Mouse (Mus musculus): ENCODE measurements at regions not wholly inside any gene's neighbourhood (a gene's known extent, or its start where the extent isn't known, plus 50 kb on each side); places are given as distances from the start of the nearest gene placed in this dataset.

DNA sequence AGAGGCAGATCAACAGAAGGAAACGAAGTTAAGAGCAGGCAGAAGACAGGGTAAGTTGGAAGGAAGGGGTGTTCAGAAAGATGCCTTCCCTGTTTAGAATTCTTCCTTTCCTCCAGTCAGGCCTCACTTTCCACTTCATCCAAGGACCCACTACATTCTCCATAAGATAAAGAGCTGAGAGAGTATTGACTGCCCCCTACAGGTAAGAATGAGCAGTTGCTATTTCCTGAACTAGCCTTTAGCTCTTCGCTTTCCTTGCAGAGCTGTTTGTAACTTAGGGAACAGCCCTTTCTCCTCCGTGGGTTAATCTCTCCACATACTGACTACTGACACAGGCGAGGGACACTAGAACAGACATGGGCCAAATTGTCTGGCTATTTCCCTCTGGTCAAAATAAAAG, 273.1 kb downstream of the Atp23 start:
- H3K9me3 ChIP-seq (replicated peaks), result no peaks in the 10 kb centered on the region
- ATAC-seq (ENCODE audit: insufficient number of reproducible peaks, low FRiP score, low TSS enrichment, low read depth), result no peak
- WGBS, result 41% methylated on average over 4 of the region's 4 CpGs
- no peak overlapping the region for H3K4me3 ChIP-seq (replicated peaks)
- H3K27ac ChIP-seq (replicated peaks), result no peak overlapping the region
- no peak overlapping the region for H3K4me2 ChIP-seq (replicated peaks)
- H3K36me3 ChIP-seq, result no peaks in the 10 kb centered on the region
- H3K27me3 ChIP-seq, result no peaks in the 10 kb centered on the region
- H3K9ac ChIP-seq, result no peak overlapping the region
- H3K4me1 ChIP-seq, result no peaks in the 10 kb centered on the region

DNA sequence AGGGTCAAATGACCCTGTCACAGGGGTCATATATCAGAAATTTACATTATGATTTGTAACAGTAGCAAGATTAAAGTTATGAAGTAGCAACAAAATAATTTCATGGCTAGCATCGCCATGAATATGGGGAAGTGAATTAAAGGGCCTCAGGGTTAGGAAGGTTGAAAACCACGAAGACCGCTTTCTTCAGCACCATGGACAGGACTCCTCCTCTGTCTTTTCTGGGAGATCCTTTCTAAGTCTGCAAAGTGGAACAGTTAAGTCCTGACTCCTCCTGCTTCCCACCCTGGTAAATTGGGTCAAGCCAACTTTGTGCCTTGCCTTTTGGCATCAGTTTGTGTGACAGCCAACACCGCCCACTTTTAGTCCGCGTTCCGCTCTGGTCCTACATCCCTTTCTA, 275.7 kb downstream of the Atp23 start:
- no peaks in the 10 kb centered on the region for H3K27me3 ChIP-seq
- H3K27ac ChIP-seq (replicated peaks), result no peak overlapping the region
- no peak overlapping the region for H3K4me2 ChIP-seq (replicated peaks)
- no peak for ATAC-seq (ENCODE audit: insufficient number of reproducible peaks, low FRiP score, low TSS enrichment, low read depth)
- no peak overlapping the region for H3K9ac ChIP-seq
- H3K36me3 ChIP-seq, result no peaks in the 10 kb centered on the region
- no peaks in the 10 kb centered on the region for H3K9me3 ChIP-seq (replicated peaks)
- WGBS, result 49% methylated on average over 7 of the region's 7 CpGs
- no peaks in the 10 kb centered on the region for H3K4me1 ChIP-seq
- no peak overlapping the region for H3K4me3 ChIP-seq (replicated peaks)

DNA sequence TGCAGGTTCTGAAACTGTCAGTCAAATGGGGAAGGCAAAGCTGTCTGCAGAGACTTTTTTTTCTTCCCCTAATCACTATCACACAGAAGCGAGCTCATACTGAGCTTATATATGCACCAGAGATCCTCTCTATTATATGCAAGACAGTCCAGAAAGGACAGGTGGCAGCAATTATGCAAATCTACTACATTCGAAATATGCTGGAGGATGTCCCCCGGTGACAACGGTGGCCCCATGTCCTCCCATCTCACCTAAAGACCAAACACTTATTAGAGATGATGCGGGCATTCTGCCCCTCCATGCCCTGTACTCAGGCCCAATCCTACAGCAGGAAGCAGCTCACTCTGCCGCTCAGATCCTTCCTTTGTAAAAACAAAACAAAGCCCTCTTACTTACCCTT, 280.4 kb downstream of the Atp23 start:
- Histone ChIP-seq H3K27ac (replicated peaks) (no peak overlapping the region), H3K27me3 (no peaks in the 10 kb centered on the region), H3K36me3 (no peaks in the 10 kb centered on the region), H3K4me1 (no peaks in the 10 kb centered on the region), H3K4me3 (replicated peaks) (no peak overlapping the region), H3K9me3 (replicated peaks) (no peaks in the 10 kb centered on the region), H3K4me2 (replicated peaks) (no peak overlapping the region), H3K9ac (no peak overlapping the region)
- no peak for ATAC-seq (ENCODE audit: insufficient number of reproducible peaks, low FRiP score, low TSS enrichment, low read depth)
- 60% methylated on average over 6 of the region's 6 CpGs for WGBS

DNA sequence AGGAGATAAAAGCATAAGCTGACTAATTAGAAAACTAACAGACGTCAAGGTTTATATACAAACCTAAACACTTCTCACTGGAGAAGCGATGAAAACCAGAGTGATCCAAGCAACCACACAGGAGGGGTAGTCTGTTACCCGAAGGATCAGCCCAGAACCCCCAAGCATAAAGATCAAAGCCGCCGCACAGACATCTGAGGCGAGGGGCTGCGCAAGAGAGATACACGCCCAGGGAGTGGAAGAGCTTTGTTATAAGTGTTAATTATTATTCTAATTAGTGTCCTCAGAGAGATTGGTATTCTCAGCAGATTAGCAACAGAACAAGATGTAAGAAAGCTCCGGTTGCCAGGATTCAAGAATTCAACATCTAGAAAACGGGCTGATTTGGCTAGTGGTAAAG, 281.2 kb downstream of the Atp23 start:
- Histone ChIP-seq H3K27me3 (no peaks in the 10 kb centered on the region), H3K9me3 (replicated peaks) (no peaks in the 10 kb centered on the region), H3K4me1 (no peaks in the 10 kb centered on the region), H3K9ac (no peak overlapping the region), H3K27ac (replicated peaks) (no peak overlapping the region), H3K4me3 (replicated peaks) (no peak overlapping the region), H3K36me3 (no peaks in the 10 kb centered on the region), H3K4me2 (replicated peaks) (no peak overlapping the region)
- no peak for ATAC-seq (ENCODE audit: insufficient number of reproducible peaks, low FRiP score, low TSS enrichment, low read depth)
- WGBS, result 49% methylated on average over 10 of the region's 10 CpGs

DNA sequence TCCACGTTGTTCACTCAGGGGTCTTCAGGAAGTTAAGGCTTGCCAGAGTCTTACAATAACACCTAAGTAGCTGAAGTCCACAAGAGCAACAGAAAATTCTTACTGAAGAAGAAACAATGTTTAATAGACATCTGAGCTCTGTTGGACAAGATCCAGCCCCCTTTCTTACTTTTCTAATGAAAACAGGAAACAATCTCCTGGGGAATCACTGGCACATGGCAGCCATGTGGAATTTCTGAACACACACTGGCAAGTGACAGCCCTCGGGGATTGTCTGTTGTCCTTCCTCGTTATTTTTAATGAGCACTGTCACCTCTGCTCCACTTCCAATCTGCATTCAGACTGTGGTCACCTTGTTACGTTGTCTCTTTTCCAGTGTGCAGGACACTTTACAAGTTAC, 288.9 kb downstream of the Atp23 start:
- Histone ChIP-seq H3K4me2 (replicated peaks) (no peak overlapping the region), H3K4me1 (no peaks in the 10 kb centered on the region), H3K27ac (replicated peaks) (no peak overlapping the region), H3K9me3 (replicated peaks) (no peaks in the 10 kb centered on the region), H3K36me3 (no peaks in the 10 kb centered on the region), H3K27me3 (no peaks in the 10 kb centered on the region), H3K9ac (no peak overlapping the region), H3K4me3 (replicated peaks) (no peak overlapping the region)
- ATAC-seq (ENCODE audit: insufficient number of reproducible peaks, low FRiP score, low TSS enrichment, low read depth), result no peak
- 33% methylated on average over 4 of the region's 4 CpGs for WGBS

DNA sequence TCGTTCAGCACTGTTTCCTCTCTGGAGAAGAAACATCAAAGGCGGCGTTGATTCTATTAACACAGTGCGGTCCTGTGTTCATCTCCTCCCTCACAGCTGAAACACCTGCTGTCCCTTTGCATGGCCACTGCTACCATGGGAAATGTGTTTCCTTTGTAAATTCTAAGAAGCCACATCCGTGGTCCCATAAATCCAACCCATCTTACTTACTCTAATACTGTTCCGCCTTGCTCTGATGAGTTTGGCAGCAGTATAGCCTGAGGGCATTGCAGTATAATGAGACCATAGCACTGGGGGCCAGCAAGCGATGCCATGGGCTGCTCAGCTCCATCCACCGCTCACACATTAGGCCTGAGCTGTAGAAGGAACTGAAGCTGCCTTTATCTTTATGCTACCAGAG, 290.6 kb downstream of the Atp23 start:
- Histone ChIP-seq H3K4me3 (replicated peaks) (no peak overlapping the region), H3K36me3 (no peaks in the 10 kb centered on the region), H3K27ac (replicated peaks) (no peak overlapping the region), H3K9ac (no peak overlapping the region), H3K4me2 (replicated peaks) (no peak overlapping the region), H3K4me1 (no peaks in the 10 kb centered on the region), H3K9me3 (replicated peaks) (no peaks in the 10 kb centered on the region), H3K27me3 (no peaks in the 10 kb centered on the region)
- 76% methylated on average over 8 of the region's 8 CpGs for WGBS
- ATAC-seq (ENCODE audit: insufficient number of reproducible peaks, low FRiP score, low TSS enrichment, low read depth), result no peak

DNA sequence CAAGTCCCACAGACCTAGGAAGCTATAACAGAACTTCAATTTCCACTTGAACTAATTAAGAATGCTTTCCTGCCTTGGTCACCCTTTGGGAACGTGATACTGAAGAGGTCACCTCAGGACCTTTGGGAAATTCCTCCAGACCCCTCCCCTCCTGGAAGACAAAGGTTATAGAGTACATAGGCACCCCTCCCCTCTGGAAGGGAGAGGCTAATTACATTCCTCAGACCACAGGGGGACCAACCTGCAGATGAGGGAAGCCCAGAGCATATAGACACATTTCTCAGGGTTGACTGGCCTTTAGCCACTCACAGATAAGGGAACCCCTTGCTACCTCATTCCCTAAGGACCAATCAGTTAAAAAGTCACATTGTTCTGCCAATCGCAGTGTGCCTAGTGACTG, 301.5 kb downstream of the Atp23 start:
- H3K27me3 ChIP-seq, result no peaks in the 10 kb centered on the region
- H3K36me3 ChIP-seq, result no peaks in the 10 kb centered on the region
- no peak overlapping the region for H3K4me2 ChIP-seq (replicated peaks)
- no peak overlapping the region for H3K4me3 ChIP-seq (replicated peaks)
- H3K27ac ChIP-seq (replicated peaks), result no peak overlapping the region
- no peaks in the 10 kb centered on the region for H3K4me1 ChIP-seq
- H3K9ac ChIP-seq, result no peak overlapping the region
- no peak for ATAC-seq (ENCODE audit: insufficient number of reproducible peaks, low FRiP score, low TSS enrichment, low read depth)
- 72% methylated on average over 2 of the region's 2 CpGs for WGBS
- H3K9me3 ChIP-seq (replicated peaks), result no peaks in the 10 kb centered on the region

DNA sequence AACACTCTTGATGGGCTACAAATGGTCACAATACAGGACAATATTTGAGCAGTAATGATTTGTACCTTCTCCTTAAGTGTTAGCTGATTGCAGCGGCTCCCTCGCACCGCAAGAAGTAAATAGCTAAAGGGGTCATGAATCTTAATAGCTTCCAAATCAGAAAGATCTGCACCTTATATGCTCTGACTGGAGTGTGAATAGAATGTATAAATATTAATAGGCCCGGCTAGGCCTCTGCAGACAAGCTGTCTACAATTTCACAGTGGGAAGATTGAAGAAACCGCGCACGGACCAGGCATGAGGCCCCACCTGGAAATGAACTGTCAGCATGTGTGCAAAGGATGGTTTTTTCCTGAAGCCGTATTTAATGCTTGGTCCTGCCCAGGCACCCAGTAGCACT, 333.0 kb downstream of the Atp23 start:
- no peaks in the 10 kb centered on the region for H3K9me3 ChIP-seq (replicated peaks)
- ATAC-seq (ENCODE audit: insufficient number of reproducible peaks, low FRiP score, low TSS enrichment, low read depth), result no peak
- WGBS, result 79% methylated on average over 8 of the region's 8 CpGs
- no peaks in the 10 kb centered on the region for H3K36me3 ChIP-seq
- H3K27ac ChIP-seq (replicated peaks), result no peak overlapping the region
- no peak overlapping the region for H3K4me3 ChIP-seq (replicated peaks)
- no peak overlapping the region for H3K9ac ChIP-seq
- H3K4me1 ChIP-seq, result no peaks in the 10 kb centered on the region
- H3K4me2 ChIP-seq (replicated peaks), result no peak overlapping the region
- H3K27me3 ChIP-seq, result no peaks in the 10 kb centered on the region

DNA sequence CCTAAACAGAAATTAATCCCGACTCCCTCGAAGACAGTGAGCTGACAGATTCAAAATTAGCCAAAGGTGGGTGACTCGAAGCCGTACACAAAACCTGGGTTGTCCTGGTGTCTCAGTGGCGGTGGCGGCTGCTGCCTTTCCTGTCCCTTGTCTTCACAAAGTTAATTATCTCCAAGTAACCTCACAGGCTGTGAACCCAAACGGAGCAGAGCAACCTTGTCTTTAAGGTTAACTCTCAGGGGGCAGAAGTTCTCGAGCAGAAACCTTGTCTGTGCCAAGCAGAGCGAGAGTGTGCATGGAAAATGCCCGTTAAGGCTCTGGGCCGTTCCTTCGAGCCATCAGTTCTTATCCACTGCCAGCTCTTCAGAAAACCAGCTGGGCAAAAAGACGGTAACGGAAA, 335.8 kb downstream of the Atp23 start:
- Histone ChIP-seq H3K4me3 (replicated peaks) (no peak overlapping the region), H3K36me3 (no peaks in the 10 kb centered on the region), H3K4me1 (no peaks in the 10 kb centered on the region), H3K9ac (no peak overlapping the region), H3K27me3 (no peaks in the 10 kb centered on the region), H3K9me3 (replicated peaks) (no peaks in the 10 kb centered on the region), H3K27ac (replicated peaks) (no peak overlapping the region), H3K4me2 (replicated peaks) (no peak overlapping the region)
- no peak for ATAC-seq (ENCODE audit: insufficient number of reproducible peaks, low FRiP score, low TSS enrichment, low read depth)
- 51% methylated on average over 14 of the region's 14 CpGs for WGBS

DNA sequence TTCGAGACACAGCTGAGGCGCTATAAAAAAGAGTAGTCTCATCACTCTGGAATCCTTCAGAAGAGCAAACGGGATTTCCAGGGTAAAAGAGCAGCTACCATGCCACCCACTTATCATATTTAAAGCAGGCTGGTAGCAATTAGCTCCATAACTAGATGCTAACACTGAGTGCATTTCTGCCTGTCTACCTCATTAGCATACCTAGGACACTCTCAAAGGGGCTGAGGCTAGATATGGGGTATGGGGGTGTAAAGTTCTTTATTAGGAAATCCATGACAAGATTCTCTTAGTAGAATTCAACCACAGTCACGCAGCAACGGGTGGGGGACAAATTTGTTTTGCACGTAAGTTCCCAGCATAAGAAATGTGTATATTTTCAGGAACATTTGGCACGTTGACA, 346.1 kb downstream of the Atp23 start:
- H3K4me2 ChIP-seq (replicated peaks), result no peak overlapping the region
- no peak overlapping the region for H3K9ac ChIP-seq
- H3K4me3 ChIP-seq (replicated peaks), result no peak overlapping the region
- no peak for ATAC-seq (ENCODE audit: insufficient number of reproducible peaks, low FRiP score, low TSS enrichment, low read depth)
- no peaks in the 10 kb centered on the region for H3K4me1 ChIP-seq
- no peaks in the 10 kb centered on the region for H3K36me3 ChIP-seq
- H3K27me3 ChIP-seq, result no peaks in the 10 kb centered on the region
- H3K9me3 ChIP-seq (replicated peaks), result no peaks in the 10 kb centered on the region
- H3K27ac ChIP-seq (replicated peaks), result no peak overlapping the region
- WGBS, result 72% methylated on average over 7 of the region's 7 CpGs

DNA sequence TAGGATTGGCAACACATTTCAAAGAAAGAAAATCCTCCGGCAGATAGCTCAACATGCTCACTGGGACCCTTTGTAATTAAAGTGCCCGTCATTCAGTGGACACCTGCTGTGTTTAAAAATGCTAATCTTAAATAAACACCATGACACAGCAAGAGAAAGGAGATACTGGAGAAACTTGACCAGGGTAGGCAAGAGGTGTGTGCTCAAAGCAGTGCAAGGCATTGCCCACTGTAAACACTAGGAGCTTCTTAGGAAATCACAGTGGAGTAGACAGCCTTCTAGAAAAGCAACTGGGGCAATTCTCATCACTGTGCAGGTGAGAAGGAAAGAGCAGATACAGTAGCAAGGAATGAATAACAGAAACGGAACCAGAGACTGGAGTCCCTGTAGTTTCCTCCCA, 369.2 kb downstream of the Atp23 start:
- Histone ChIP-seq H3K27ac (replicated peaks) (no peak overlapping the region), H3K4me3 (replicated peaks) (no peak overlapping the region), H3K27me3 (no peaks in the 10 kb centered on the region), H3K4me1 (no peaks in the 10 kb centered on the region), H3K9ac (no peak overlapping the region), H3K36me3 (no peaks in the 10 kb centered on the region), H3K4me2 (replicated peaks) (no peak overlapping the region), H3K9me3 (replicated peaks) (no peaks in the 10 kb centered on the region)
- 49% methylated on average over 3 of the region's 3 CpGs for WGBS
- no peak for ATAC-seq (ENCODE audit: insufficient number of reproducible peaks, low FRiP score, low TSS enrichment, low read depth)

DNA sequence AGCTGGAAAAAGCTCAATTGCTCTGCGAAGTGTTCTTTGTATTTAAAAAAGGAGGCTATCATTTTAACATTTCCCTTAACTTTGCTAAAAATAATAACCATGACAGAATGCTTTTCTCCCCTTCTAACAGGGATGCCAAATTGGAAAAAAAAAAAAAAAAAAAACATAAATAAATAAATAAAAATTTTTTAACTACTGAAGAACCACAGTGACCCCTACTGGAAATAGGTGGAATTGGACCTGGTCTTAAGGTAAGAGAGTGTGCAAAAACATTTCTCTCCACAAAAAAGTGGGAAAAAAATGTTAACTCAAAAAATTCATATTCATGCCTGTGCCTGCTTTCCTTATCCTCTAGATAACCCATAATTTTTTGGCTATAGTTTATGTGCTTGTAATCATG, 369.8 kb downstream of the Atp23 start:
- H3K27me3 ChIP-seq, result no peaks in the 10 kb centered on the region
- ATAC-seq (ENCODE audit: insufficient number of reproducible peaks, low FRiP score, low TSS enrichment, low read depth), result no peak
- H3K4me3 ChIP-seq (replicated peaks), result no peak overlapping the region
- H3K4me1 ChIP-seq, result no peaks in the 10 kb centered on the region
- 19% methylated on average over 1 of the region's 1 CpGs for WGBS
- no peak overlapping the region for H3K4me2 ChIP-seq (replicated peaks)
- H3K36me3 ChIP-seq, result no peaks in the 10 kb centered on the region
- no peak overlapping the region for H3K9ac ChIP-seq
- H3K27ac ChIP-seq (replicated peaks), result no peak overlapping the region
- H3K9me3 ChIP-seq (replicated peaks), result no peaks in the 10 kb centered on the region

DNA sequence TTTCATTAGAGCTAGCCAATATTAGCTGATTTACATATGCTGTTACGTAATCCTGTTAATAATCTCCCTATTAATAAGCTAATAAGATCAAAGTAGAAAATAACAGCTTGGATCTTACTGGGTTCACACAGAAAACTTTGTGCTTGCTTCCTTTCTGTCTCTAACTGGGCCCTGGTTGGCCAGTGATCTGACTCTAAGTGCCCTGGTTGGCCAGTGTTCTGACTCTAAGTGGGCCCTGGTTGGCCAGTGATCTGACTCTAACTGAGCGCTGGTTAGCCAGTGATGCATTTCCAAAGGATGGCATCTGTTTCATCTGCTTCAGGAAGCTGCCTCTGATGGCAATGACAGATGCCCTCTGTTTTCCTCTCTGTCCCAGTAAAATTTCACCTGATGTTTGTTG, 372.4 kb downstream of the Atp23 start:
- WGBS, result 97% methylated on average over 2 of the region's 2 CpGs
- ATAC-seq (ENCODE audit: insufficient number of reproducible peaks, low FRiP score, low TSS enrichment, low read depth), result no peak
- no peak overlapping the region for H3K9ac ChIP-seq

More for the DNA sequence above, 372.4 kb downstream of the Atp23 start:
- Histone ChIP-seq H3K4me1 (no peaks in the 10 kb centered on the region), H3K4me3 (replicated peaks) (no peak overlapping the region), H3K9me3 (replicated peaks) (no peaks in the 10 kb centered on the region), H3K4me2 (replicated peaks) (no peak overlapping the region), H3K36me3 (no peaks in the 10 kb centered on the region), H3K27ac (replicated peaks) (no peak overlapping the region), H3K27me3 (no peaks in the 10 kb centered on the region)

All from embryonic facial prominence, embryonic 15.5 days (tissue).